Mouse (Mus musculus) monocyte, adult 2 months (primary cell): ENCODE results near the gene Kdm8.
A peak's percentile ranks its signal among the peaks of the same experiment; 100 is the strongest.

Experiments used
- DNase-seq, 2 experiments: peaks; one replicate each; pipeline ENCODE4 v3.0.0; 2022; ENCODE audit warnings: low spot score in 2 of 2, low read depth in 1 of 2

Kdm8 gene

DNA sequence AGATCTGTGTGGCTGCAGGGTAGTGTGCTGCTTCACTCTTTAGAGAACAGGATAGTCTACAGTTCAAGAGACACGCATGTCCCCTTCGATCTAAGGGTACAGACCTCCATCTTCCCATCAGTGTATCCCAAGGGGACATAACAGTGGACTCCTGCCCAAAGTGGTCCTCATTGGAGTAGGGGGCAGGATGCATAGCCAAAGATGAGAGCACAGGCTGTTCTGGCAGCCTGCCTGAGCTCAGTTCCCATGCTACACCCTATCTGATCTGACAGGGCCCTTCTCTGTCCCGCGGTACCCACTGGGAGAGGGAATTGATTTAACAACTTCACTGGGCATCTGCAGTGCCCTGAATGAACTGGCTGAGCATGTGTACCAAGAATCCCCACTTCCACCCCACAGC is 9.2 kb downstream of the Kdm8 start:
- DNase-seq: no peak

DNA sequence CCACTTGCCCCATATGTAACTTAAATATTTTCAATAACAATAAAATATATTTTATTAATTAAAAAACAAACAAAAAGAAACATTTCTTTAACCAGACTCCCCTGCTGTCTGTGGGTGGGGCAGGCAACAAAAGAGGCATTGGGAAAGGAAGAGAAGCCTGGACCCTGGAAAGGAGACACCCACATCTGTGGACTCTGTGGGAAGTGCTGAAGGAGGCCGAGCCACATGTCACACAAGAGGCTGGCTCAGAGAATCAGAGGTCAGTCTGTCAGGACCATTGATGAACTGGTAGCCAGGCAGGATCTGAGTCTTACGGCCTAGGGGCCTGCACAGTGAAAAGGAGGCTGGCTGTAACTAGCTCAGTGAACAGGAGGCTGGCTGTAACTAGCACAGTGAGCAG is 17.7 kb downstream of the Kdm8 start:
- no peak for DNase-seq

DNA sequence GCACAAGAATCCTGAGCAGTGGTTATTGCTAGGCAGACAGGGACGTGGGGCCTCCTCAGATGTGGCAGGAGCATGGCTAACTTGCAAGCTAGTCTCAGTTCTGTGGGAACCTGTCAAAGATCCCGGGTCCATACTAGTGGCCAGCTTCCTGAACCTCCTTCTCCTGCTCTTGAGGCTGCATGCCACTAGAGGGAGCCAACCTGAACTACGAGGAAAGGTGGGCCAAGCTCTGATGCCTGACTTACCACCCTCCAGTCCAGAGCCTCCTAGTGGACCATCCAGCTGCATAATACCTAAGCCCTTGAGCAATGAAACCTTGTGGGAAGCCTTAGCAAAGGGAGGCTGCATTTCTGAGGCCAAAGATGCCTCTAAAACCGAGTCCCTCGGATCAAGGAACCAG is 25.5 kb downstream of the Kdm8 start:
- peak in 1 of 2 experiments; percentile 44 for DNase-seq

DNA sequence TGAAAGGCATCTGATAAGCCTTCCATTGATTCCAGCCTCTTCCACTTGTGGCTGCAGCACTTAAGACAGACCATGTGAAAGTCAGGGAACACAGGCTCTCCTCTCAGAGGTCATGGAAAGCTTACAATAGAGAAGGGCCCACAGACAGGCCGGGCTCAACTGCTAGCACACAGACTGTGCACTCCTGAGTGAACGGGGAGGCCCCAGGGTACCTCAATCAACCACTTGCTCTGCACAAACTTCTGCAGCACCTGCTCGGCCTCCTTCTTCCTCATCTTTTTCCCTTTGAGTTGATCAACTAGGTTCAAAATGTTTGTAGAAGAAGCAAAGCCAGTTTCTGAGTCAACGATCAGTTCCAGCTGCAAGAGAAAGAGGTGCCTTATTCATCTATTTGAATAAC is 26.4 kb downstream of the Kdm8 start:
- DNase-seq: no peak

DNA sequence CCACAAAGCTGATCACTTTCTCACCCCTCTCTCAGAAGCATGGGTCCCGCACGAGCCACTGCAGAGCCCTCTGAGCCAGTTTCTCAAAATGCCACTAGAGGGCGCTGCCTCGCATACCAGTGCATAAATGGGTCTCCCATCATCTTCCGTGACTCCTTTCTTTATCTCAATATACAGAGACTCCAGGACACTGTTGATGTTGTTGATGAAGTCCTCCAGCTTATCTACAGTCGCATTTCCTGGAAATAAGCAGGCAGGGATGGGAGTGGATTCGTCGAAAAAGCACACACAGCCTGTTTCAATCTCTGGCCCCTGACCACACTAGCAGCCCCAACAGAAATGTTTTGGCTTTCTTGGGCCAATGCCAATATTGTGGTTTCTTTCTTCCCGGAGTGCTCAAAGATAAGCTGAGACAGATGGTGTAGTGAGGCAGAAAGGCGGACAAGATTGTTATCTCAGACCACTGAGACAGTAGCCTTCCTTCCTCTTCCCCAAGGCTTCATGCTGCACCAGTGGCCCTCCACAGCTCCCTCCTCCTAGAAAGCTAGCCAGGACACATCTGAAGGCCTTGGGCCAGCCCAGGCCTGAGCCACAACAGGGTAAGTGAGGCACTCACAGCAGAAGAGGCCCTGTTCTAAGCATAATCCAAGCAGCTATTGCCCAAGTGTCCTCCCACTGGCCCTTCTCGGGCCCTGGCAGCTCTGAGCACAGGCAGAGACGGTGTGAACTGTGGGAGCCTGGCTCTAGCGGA is 27.7 kb downstream of the Kdm8 start:
- peak in 1 of 2 experiments; percentile 56 for DNase-seq

DNA sequence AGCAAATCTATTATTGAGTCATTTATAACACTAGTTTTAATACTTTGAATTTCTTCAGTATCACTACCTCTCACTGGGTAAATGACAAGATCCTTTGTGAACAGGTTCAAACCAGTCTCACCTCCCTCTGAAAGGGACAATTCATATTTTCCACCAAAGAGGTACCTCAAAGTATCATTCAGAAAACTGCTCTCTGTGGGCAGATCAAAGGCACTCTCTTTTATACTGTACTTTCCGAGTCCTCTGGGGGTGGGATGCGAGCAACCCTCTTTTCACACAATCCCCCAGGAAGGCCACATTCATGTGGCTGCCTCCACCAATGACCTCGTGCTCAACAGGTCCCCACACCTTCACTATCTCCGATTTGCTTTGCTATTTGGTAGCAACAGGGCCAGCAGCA is 30.1 kb downstream of the Kdm8 start:
- no peak for DNase-seq

DNA sequence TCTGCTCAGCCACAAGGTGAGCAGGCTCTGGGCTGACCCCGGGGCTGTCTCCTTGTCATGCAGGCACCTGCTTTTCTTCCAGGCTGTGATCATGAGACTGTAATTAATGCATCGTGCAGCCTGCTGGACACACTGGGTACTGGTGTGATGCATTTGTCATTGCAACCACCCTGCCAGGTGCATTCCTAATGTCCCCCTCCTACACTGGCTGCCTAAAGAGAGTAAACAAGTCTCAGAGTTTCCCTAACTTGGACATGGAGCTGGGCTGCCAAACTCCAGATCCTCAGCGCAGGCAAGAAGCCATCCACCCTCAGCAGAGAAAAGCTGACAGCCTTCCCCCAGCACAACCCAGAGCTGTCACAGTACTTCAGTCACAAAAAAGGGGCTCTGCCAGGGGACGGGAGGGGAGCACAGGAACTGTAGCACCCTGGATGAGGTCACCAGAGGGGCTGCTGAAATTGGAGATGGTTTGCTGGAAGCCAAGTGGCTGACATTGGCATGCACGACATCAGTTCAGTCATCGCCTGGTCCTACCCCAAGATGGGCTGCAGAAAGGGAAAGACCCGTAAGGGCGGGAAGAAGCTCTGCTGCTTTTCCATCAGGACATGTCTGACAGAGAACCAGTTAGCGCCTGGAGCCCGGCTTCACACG is 31.2 kb downstream of the Kdm8 start:
- no peak for DNase-seq

DNA sequence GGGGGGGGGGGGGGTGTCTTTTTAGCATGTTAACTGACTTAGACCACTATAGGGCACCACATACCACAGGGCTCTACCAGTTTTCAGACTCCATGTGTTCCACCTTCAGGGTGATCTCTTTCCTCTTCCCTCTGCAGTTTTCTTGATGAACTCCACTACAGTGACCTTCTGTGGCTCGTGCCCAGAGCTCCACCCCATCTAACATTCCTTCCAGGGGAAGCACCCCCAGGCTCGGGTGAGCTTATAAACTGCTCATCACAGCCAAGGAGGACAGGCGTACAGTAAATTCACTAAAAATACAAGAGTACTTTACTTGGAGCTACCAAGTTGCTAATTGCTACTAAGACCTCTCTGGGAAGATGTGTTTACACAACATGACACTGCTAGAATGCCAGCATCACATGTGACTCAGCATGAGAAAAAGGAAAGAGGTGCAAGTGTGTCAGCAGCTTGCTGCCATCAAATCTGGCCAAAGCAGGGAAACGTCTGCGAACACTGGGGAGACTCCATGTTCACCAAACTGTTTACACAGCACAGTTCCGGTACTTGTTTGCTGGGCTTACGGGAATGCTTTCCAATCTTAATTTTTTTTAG is 34.0 kb downstream of the Kdm8 start:
- no peak for DNase-seq

DNA sequence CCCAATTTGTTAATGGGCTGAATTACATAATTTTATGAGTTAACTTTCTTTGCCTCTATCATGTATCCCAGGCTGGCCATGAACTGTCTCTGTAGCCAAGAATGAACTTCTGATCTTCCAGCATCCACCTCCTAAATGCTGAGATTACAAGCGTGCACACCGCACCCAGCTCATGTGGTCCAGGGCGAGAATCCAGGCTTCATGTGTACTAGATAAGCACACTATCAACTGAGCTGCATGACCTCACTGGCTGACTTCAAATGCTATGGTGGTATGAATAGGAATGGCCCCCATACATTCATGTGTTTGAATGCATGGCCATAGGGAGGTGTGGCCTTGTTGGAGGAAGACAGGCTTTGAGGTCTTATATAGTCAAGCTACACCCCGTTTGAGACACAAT is 36.0 kb downstream of the Kdm8 start:
- no peak for DNase-seq

DNA sequence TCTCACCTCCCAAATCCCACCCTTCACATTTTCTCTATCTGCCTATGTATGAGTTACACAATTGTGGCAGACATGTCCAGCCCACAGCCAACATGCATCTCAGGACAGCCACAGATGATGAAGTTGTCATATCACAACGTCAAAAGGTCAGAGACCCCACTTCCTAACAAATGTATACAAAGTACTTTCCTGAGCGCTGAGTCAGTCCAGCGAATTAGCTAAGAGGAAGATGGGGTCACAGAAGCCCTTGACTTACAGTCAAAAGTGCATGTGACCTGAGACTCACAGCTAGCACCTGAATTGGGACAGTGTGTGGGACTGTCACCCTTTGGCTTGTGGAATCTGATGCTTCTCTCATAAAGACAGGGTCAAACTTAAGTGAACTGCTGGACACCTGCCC is 37.9 kb downstream of the Kdm8 start:
- no peak for DNase-seq

DNA sequence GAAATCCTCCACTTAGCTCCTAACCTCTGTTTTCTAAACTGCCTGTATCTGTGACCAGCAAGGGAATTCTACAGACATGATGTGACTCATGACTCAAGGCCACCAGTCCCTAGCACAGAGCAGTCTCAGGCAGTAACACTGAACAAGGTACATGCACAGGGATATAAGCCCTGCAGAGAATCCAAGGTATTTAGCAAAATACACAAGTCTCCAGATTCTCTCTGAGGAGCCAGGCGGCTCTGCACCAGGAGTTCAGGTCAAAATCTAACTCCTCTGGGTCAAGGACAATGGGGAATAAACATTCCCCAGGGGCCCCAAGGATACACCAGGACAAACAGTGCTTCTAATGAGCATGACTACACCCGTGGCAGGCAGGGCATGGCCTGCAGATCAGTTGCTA is 38.4 kb downstream of the Kdm8 start:
- DNase-seq: no peak

DNA sequence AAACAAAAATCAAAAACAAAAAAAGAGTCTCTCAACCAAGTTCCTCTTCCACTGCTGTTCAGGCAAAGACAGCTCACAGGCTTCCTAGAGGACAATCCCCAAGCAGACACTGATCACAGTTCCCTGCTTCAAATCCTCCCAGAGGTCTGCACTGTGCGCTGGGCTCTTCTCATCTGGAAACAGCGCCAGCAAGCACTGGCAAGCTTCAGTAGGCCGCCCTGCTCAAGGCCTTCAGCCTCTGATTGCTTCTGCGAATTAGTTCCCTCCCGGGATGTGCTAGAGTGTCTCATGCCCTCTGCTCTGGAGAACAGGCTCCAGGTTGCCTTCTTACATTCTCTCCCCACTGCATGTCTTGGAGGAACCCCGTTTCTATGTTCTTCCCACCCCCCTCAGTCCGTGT is 40.3 kb downstream of the Kdm8 start:
- no peak for DNase-seq

DNA sequence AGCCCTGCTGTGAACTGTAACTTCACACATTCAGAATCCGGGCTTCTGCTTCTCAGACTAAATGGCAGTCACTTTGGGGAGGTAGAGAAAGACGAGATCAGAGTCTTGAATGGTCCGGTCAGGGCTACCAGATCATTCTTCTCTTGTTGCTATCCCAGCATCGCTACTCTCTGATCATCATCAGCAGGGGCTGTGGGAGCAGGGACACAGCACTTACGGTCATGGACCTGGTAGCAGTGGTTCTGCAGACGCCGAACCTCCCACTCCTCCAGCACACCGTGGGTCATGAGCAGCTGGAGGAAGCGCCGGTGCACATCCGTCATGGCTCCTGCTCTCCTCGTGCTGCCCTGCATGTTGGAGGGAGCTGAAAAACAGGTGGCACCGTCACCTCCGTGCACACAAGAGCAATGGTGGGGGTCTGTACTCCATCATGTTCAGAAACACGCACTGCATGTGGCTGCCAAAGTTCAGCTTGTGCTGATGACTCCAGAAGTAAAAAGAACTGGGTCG is 41.7 kb downstream of the Kdm8 start:
- DNase-seq: no peak

DNA sequence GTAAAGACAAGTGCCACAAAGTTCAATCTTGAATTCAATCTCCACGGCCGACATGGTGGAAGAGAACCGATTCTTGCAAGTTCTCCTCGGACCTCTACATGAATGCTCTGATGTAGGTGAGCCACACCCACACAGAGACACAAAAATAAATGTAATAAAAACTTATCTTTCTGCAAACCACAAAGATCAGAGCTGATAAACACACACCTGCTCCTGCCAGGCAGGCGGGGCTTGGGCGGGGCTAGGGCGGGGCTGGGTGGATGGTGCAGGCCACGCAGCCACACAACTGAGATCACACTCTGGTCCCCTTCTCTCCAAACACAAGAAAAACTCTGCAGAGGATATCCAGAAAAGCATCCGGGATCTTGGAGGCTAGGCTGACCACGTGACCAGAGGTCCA is 42.6 kb downstream of the Kdm8 start:
- no peak for DNase-seq

DNA sequence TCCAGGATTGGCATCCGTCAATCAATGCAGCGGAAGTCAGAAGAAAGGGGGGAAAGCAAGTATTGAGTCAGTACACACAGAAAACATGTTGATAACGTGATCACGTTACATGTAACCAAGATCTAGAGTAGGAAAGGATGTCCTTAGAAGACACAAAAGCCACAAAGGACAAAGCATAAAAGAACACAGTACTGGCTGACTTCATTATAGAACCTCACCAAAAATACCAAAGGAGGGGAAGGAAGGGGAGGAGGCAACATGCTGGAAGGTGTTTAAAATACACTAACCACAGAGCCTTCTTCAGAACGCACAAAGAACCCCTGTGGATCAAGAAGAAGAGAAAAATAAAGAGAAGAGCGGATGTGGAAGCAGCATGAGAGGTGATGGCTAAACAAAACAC is 44.2 kb downstream of the Kdm8 start:
- DNase-seq: no peak

DNA sequence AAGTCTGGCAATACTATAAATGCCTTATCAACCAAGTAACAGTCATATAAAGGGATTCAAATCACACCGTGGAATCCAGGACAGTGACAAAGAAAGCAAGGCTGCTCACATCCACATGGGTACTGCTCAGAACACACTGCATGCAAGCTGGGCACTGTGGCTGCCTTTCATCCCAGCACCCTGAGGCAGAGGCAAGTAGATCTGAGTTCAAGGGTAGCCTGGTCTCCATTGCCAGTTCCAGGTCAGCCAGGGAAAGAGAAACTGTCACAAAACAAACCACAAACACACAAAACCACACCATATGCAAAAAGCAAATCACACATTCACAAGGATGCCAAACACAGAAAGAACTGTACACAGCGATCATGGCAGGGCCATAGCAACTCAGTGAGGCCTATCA is 45.2 kb downstream of the Kdm8 start:
- no peak for DNase-seq

DNA sequence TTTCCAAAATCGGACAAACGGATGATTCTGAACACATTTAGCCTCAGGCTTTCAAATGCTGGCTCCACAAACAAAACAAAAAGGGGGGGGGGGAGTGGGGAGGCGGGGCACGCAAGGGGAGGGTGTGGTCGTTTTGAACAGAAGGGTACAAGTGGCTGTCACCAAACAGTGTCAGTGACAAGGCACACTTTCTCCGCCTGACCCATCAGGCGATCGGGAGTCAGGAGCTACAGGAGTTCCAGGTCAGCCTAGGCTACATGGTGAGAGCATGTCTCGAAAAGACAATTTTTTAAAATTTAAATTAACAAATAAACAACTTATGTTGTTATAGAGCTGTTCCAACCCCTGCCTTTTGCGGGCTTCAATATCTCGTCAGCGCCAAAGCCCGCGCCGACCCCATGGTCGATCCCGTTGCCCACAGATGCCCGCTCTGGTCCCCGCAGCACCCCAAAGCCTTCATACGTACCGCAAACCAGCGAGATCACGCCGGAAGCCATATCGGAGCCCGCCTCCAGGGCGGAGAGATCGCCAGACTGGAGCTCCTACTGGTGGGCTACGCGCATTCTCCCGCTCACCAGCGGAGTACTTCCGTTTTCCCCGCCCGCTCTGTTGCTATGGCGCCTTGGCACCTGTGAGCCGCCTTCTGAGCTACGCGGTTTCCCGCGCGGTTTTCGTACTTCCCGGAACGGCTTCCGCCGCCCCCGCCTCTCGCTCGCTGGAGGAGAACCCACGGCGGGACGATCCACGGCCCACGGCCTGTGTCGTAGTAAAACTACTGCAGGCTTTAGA is 46.7 kb downstream of the Kdm8 start, which contains the start of gene Nsmce1:
TSS of gene Nsmce1 (minus strand) at position 650 of the 789 bp plus-strand sequence.
- DNase-seq: peak; percentile 87 to 88

DNA sequence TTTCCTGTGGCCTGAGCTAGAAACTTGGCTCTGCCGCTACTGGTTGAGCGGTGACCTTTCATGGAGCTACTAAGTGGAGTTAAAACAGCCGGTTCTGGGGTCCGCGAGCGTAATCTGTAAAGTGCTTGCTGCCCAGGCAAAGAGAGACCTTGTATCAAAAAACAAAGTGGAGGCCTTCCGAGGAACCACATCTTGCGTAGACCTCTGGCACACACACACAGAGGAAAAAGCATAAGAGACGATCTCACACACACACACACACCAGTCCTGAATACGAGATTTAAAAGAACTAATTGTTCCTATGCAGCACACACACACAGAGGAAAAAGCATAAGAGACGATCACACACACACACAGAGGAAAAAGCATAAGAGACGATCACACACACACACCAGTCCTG is 47.3 kb downstream of the Kdm8 start:
- no peak for DNase-seq

DNA sequence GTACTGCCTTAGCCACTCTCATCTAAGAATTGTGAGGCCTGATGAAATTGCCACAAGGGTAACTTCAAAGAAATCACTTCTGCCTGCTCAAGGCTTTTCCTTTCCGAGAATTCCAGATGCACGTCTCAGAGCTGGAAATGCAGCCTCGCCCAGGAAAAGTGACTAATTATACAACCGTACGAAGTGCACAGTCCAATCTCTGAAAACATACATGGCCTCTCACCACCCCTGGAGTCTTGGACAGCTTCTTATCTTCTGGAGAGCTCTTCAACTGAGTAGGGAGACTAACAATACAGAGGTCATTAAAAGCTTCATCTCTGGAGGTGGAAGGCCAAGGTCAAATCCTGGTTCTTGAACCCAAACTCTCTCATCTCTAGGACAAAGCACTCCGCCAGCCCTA is 48.1 kb downstream of the Kdm8 start:
- no peak for DNase-seq

DNA sequence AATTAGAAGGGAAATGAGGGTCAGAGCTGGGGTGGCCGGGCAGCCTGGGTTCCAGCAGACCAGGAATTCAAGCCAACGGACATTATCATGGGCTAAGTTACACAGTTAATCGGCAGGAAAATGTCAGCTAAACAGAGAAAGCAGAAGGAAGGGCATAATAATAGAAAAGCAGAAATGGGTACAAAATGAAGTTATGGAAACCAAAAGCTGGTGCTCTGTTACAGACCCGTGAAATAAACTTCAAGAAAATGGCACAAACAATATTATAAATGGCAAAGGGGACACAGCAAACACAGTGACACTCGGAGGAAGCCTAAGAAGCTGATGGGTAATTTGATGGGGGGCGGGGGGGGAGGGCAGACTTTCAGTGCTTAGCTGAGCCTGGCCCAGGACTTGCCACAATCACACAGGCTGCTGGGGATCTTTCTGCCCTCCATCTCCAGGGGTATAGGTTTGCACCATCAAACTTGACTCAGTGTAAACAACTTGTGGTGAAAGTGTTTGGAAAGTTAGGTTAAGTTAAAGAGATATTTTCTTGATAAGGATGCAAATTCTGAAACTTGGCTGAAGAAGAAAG is 51.5 kb downstream of the Kdm8 start:
- DNase-seq: no peak
